Mouse (Mus musculus): ENCODE results near the gene Cdk12.
A peak's percentile ranks its signal among the peaks of the same experiment; 100 is the strongest.

Gene Cdk12

DNA sequence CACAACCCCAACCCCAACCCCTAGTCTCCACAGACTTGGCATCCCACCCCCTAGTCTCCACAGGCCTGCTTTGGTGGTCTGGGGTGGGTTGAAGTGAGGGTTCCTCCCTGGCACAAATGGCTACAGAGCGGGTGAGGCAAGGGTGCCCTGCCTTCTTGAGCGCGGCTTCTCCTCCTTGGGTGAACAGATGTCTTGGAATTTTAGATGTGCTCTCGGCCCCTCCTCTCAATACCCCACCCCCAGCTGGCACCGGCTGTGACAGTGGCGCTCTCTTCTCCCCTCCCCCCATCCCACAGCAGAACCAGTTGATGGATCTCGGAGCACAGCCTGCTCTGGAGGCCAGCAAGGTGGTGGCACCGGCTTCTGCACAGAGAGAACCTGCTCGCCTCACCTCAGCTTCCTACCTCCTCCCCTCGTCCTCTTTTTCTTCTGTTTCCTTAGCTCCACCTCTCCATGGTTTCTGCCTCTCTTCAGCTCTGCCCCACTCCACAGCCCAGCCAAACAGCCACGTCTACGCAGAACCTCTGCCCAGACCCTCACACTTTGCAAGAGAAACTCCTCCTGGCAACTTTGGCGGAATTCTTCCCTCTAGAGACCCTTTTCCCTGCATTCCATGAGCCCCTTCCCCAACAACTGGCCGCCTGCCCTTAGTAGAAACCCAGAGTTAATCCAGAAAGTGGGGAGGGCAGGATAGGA lies 115.7 kb downstream of the Cdk12 start:
- no peak for DNase-seq

DNA sequence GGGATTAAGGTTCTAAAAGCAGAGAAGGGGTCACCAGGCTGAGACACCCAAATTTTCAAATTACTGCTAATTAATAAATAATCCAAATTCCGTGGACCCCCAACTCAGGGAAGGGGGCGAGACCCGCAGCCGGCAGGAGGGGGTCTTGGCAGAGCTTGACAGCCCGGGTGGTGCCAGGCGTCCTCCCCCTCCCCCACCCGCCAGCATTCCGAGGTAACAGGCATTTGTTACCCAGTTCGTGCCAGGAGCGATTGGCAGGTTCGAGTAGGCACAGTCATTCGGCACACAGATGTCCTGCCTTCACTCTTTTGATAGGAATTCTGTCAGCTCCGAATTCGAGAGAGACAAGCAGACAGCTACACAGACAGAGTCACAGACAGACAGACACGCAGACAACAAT lies 116.3 kb downstream of the Cdk12 start:
- DNase-seq = no peak

- no peak for DNase-seq
These were observed 116.7 kb downstream of the Cdk12 start for GRCm38 (mm10) chr11:98319544-98319943.

- no peak for DNase-seq
These were observed 117.1 kb downstream of the Cdk12 start for GRCm38 (mm10) chr11:98319944-98320343.

DNA sequence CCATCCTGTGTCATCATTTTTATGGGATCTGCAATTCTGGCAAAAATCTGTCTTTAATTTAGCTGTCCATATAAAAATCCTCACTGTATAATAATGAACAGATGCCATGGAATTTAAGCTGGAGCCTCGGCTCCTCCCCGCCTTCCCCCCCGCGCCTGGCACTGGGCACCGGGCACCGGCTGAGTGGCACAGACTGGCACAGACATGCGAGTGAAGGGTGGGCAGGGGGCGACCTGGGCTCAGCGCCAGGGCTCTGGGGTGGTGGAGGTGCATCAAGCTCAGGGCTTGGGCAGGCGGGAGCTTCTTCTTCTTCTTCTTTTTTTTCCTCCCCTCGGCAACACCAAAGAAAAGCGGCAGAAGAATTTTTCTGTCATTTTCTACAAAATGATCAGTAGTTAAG lies 117.5 kb downstream of the Cdk12 start:
- DNase-seq = no peak

GRCm38 (mm10) chr11:98320806-98321676 lies 118.2 kb downstream of the Cdk12 start:
- DNase-seq = no peak

GRCm38 (mm10) chr11:98321677-98322003 lies 118.8 kb downstream of the Cdk12 start:
- no peak for DNase-seq

DNA sequence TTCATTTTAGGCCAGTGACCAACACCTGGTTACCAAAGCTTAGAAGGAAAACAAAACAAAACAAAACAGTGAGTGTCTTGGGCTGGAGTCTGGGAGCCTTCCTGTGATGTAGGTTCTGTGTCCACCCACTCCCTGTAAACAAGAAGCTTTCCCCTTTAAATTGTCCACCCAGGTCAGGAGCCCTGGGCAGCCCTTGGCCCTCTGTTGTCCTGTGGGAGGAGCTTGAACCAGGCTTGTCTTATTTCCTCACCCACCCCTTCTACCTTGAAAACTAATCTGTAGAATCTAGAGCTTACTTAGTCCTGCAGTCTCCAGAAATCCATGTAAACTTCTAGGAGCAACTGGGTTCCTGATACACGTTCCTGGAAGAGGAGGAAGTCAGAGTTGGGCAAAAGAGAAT lies 119.3 kb downstream of the Cdk12 start:
- DNase-seq = no peak

- DNase-seq = no peak
These were observed 120.4 kb downstream of the Cdk12 start for GRCm38 (mm10) chr11:98323136-98323866.

- DNase-seq = peak in 1 of 2 experiments; percentile 43
These were observed 121.1 kb downstream of the Cdk12 start for GRCm38 (mm10) chr11:98323933-98324332.

DNA sequence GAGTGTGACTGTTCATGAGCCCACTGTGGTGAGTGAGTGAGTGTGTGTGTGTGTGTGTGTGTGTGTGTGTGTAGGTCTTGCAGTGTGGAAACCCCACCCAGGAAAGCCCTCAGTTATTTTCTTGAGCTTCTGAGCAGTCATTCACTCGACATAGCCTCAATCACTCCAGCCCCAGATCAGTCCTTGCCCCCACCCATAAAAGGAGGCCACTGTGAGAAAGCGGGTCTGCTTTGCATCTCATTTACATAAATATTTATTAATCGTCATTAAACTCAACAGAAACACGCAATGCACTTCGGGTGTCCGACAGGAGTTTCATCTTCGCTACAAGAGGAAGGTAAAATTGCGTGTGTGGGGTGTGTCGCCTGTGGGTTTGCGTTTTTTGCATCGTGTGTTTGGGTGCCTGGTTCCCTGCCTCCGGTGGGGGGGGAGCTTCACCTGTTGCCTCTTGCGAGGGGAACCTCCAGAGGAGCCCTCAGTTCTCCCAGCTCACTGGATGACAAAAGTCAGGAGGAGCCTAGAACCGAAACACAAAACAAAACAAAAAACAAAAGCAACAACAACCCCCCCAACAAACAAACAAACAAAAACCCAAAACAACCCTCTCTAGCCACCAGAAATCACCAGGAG lies 122.4 kb downstream of the Cdk12 start:
- DNase-seq = no peak

DNA sequence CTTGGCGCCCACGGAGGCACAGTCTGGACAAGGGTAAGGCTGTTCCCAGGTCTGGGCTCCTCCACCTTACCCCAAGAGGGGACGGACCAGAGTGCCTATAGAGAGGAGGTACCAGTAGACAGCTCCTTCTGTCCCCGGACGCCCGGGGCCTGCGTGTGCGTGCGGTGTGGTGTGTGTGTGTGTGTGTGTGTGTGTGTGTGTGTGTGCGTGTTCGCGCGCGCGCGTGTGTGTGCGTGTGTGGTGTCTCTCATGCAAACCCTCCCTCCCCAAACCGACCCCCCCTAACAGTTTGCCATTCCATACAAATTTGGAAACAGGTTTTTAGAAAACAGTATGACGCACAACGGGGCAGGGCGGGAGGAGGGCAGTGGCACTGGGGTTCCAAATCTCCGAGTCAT lies 123.0 kb downstream of the Cdk12 start:
- no peak for DNase-seq

DNA sequence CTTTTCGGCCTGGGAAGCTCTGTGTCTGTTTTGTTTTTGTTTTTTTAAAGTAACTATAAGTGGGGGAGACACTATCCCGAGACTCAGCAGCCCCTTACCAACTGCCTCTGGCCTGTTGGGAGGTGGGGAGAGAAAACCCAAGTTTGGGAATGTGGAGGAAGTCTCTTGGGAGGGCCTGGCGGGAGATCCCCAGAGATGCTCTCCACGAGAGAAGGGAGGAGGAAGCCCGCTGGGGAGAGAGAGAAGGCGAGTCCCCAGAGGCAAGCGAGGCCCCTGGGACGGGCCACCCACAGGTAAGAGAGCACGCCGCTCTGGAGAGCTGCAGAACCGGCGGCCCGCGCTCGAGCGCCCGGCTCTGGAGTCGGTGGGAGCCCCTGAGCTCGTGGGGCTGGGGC lies 123.9 kb downstream of the Cdk12 start:
- DNase-seq = no peak

GRCm38 (mm10) chr11:98327136-98328030 lies 124.5 kb downstream of the Cdk12 start:
- no peak for DNase-seq

- DNase-seq = no peak
These were observed 125.1 kb downstream of the Cdk12 start for GRCm38 (mm10) chr11:98328031-98328370.

Measured in kidney, adult 8-10 months (tissue).